Mouse (Mus musculus): ENCODE data around the gene Gon7. TPM values are rescaled to one million over a fixed set of nuclear protein-coding genes. Genes with fewer than 3 reads are reported as not detected.
A peak's percentile ranks its signal among the peaks of the same experiment; 100 is the strongest.

Gene Gon7
- polyA plus RNA-seq, 1 experiment from 2014 or later, result 46.3 TPM

- peak; percentile 77 for ATAC-seq (ENCODE audit: insufficient number of reproducible peaks, insufficient read depth, low FRiP score, low TSS enrichment, low read depth)
- Histone ChIP-seq H3K27ac (peak overlapping the region; percentile 83), H3K9ac (replicated peaks) (peak overlapping the region; percentile 84), H3K4me3 (replicated peaks) (peak overlapping the region; percentile 76), H3K4me2 (peak overlapping the region; percentile 95), H3K36me3 (no peaks in the 10 kb centered on the region), H3K9me3 (no peaks in the 10 kb centered on the region), H3K4me1 (replicated peaks) (peaks cover 42% of the 10 kb centered on the region), H3K27me3 (peaks cover 9% of the 10 kb centered on the region)
- WGBS, result 3% methylated on average over 45 of the region's 45 CpGs
Observed at GRCm38 (mm10) chr12:102705216-102705871, 52.3 kb downstream of the Gon7 start.

- Histone ChIP-seq H3K4me3 (replicated peaks) (peak within 1 kb of the TSS; percentile 76), H3K4me2 (peak within 1 kb of the TSS; percentile 95), H3K36me3 (no peaks in the 10 kb centered on the region), H3K27me3 (peaks cover 9% of the 10 kb centered on the region), H3K27ac (peak within 1 kb of the TSS; percentile 83), H3K4me1 (replicated peaks) (peaks cover 41% of the 10 kb centered on the region), H3K9me3 (no peaks in the 10 kb centered on the region), H3K9ac (replicated peaks) (peak within 1 kb of the TSS; percentile 84)
- under 1% methylated on average over 75 of the region's 105 CpGs for WGBS
- ATAC-seq (ENCODE audit: insufficient number of reproducible peaks, insufficient read depth, low FRiP score, low TSS enrichment, low read depth), result peak; percentile 80
Observed at GRCm38 (mm10) chr12:102704457-102705198, 53.0 kb downstream of the Gon7 start, which contains the start of gene Itpk1. Itpk1 (minus strand) TSS chr12:102704930.

- H3K27me3 ChIP-seq, result peaks cover 9% of the 10 kb centered on the region
- WGBS, result 3% methylated on average over 17 of the region's 17 CpGs
- no peaks in the 10 kb centered on the region for H3K9me3 ChIP-seq
- H3K27ac ChIP-seq, result no peak overlapping the region
- peak overlapping the region; percentile 95 for H3K4me2 ChIP-seq
- no peaks in the 10 kb centered on the region for H3K36me3 ChIP-seq
- peak; percentile 7; the same call in 1 of the 2 replicates for ATAC-seq (ENCODE audit: insufficient number of reproducible peaks, insufficient read depth, low FRiP score, low TSS enrichment, low read depth)
- H3K4me1 ChIP-seq (replicated peaks), result peaks cover 48% of the 10 kb centered on the region
- peak overlapping the region; percentile 76 for H3K4me3 ChIP-seq (replicated peaks)
- H3K9ac ChIP-seq (replicated peaks), result peak overlapping the region; percentile 78
Observed at GRCm38 (mm10) chr12:102703921-102704408, 53.6 kb downstream of the Gon7 start.

GRCm38 (mm10) chr12:102703441-102703840 is 54.2 kb downstream of the Gon7 start:
- 41% methylated on average over 6 of the region's 6 CpGs for WGBS
- Histone ChIP-seq H3K9ac (replicated peaks) (0 out of 2 replicates have a peak overlapping the region, but pooled peaks have one; percentile 13), H3K27ac (0 out of 2 replicates have a peak overlapping the region, but pooled peaks have one; percentile 1), H3K4me1 (replicated peaks) (peaks cover 53% of the 10 kb centered on the region), H3K4me2 (peak overlapping the region; percentile 95), H3K36me3 (no peaks in the 10 kb centered on the region), H3K4me3 (replicated peaks) (peak overlapping the region; percentile 76), H3K27me3 (peaks cover 9% of the 10 kb centered on the region), H3K9me3 (no peaks in the 10 kb centered on the region)
- ATAC-seq (ENCODE audit: insufficient number of reproducible peaks, insufficient read depth, low FRiP score, low TSS enrichment, low read depth), result no peak

Other genes with a start within 250 kb of the Gon7 start
- gene Chga, start 202.8 kb downstream of the Gon7 start, polyA plus RNA-seq (2016; fragmentation: Nextera tagmentation; extraction: Ambion mirVana), result 0.33 and 0.70 TPM in 2 replicates
- 8.9 and 9.8 TPM in 2 replicates for gene Itpk1, start 52.9 kb downstream of the Gon7 start, polyA plus RNA-seq (2016; fragmentation: Nextera tagmentation; extraction: Ambion mirVana)
- gene Moap1, start 14.1 kb downstream of the Gon7 start, polyA plus RNA-seq (2016; fragmentation: Nextera tagmentation; extraction: Ambion mirVana), result 26.0 and 34.1 TPM in 2 replicates
- gene Tmem251, start 14.0 kb downstream of the Gon7 start, polyA plus RNA-seq (2016; fragmentation: Nextera tagmentation; extraction: Ambion mirVana), result 11.1 and 11.5 TPM in 2 replicates
- gene Gm28051, start within 50 bp of the Gon7 start, polyA plus RNA-seq (2016; fragmentation: Nextera tagmentation; extraction: Ambion mirVana), result not detected in 2 replicates
- gene Ubr7, start 164 bp upstream of the Gon7 start, polyA plus RNA-seq (2016; fragmentation: Nextera tagmentation; extraction: Ambion mirVana), result 46.7 and 47.7 TPM in 2 replicates
- gene Gm20604, start 869 bp upstream of the Gon7 start, polyA plus RNA-seq (2016; fragmentation: Nextera tagmentation; extraction: Ambion mirVana), result 29.9 and 34.0 TPM in 2 replicates
- gene Btbd7, start 120.7 kb upstream of the Gon7 start, polyA plus RNA-seq (2016; fragmentation: Nextera tagmentation; extraction: Ambion mirVana), result 27.4 and 28.8 TPM in 2 replicates
- not detected in 2 replicates for gene Cox8c, start 141.5 kb upstream of the Gon7 start, polyA plus RNA-seq (2016; fragmentation: Nextera tagmentation; extraction: Ambion mirVana)
- gene Unc79, start 191.1 kb upstream of the Gon7 start, polyA plus RNA-seq (2016; fragmentation: Nextera tagmentation; extraction: Ambion mirVana), result 0.24 and 0.26 TPM in 2 replicates

Data from limb, embryonic 12.5 days (tissue).